Mouse (Mus musculus) T-cell, adult 66 days (primary cell): ENCODE data around the gene Eif2ak1. TPM values are rescaled to one million over a fixed set of nuclear protein-coding genes. Genes with fewer than 3 reads are reported as not detected.

ENCODE experiments used
- total RNA-seq, 2 experiments: library from RNA; stranded (reverse); gene quantifications; 3 replicates in 1 of 2; 4 replicates in 1 of 2; pipeline ENCODE4 v1.2.4; 2023

The Eif2ak1 gene
- total RNA-seq, result 10 to 100 TPM; 39.7 to 41.4 TPM

GRCm38 (mm10) chr5:143817116-143817930 is at the start of gene Eif2ak1:
Eif2ak1 (plus strand) TSS chr5:143817788.

GRCm38 (mm10) chr5:143897635-143898330 is 80.2 kb downstream of the Eif2ak1 start, which contains the start of gene Ankrd61:
Ankrd61 (minus strand) TSS chr5:143897685.

GRCm38 (mm10) chr5:143909417-143910400 is 92.1 kb downstream of the Eif2ak1 start, which contains the start of the genes Aimp2 and Pms2:
Aimp2 (minus strand) TSS chr5:143909847.
Pms2 (plus strand) TSS chr5:143909964.

GRCm38 (mm10) chr5:143927875-143928274 is 110.3 kb downstream of the Eif2ak1 start, which contains the start of gene Gm42421:
Gm42421 (plus strand) TSS chr5:143928175.

GRCm38 (mm10) chr5:143932831-143933230 is 115.2 kb downstream of the Eif2ak1 start, which contains the start of gene Rsph10b:
Rsph10b (plus strand) TSS chr5:143933035.

Other genes starting within 250 kb of the Eif2ak1 start
- gene Cyth3, start 195.3 kb upstream of the Eif2ak1 start, total RNA-seq, result 10 to 100 TPM; 44.2 to 48.9 TPM
- 10 to 100 TPM; 35.6 to 36.0 TPM for gene Usp42, start 85.5 kb upstream of the Eif2ak1 start, total RNA-seq
- under 1 TPM in 1 of 2 experiments, not detected in 1; 0.93 TPM for gene Ankrd61, start 79.9 kb downstream of the Eif2ak1 start, total RNA-seq
- 10 to 100 TPM; 31.0 to 32.3 TPM for gene Aimp2, start 92.1 kb downstream of the Eif2ak1 start, total RNA-seq
- 10 to 100 TPM; 34.1 to 41.9 TPM for gene Pms2, start 92.2 kb downstream of the Eif2ak1 start, total RNA-seq
- 1 to 10 TPM; 1.1 to 1.2 TPM for gene Gm42421, start 110.4 kb downstream of the Eif2ak1 start, total RNA-seq
- gene Rsph10b, start 115.2 kb downstream of the Eif2ak1 start, total RNA-seq, result 1 to 10 TPM in 1 of 2 experiments, under 1 TPM in 1; 0.44 to 1.0 TPM
- 10 to 100 TPM; 69.7 to 75.4 TPM for gene Ccz1, start 197.1 kb downstream of the Eif2ak1 start, total RNA-seq
- gene Ocm, start 208.9 kb downstream of the Eif2ak1 start, total RNA-seq, result not detected